Mouse (Mus musculus): ENCODE data around the gene Adh1.
A peak's percentile ranks its signal among the peaks of the same experiment; 100 is the strongest.

The Adh1 gene

DNA sequence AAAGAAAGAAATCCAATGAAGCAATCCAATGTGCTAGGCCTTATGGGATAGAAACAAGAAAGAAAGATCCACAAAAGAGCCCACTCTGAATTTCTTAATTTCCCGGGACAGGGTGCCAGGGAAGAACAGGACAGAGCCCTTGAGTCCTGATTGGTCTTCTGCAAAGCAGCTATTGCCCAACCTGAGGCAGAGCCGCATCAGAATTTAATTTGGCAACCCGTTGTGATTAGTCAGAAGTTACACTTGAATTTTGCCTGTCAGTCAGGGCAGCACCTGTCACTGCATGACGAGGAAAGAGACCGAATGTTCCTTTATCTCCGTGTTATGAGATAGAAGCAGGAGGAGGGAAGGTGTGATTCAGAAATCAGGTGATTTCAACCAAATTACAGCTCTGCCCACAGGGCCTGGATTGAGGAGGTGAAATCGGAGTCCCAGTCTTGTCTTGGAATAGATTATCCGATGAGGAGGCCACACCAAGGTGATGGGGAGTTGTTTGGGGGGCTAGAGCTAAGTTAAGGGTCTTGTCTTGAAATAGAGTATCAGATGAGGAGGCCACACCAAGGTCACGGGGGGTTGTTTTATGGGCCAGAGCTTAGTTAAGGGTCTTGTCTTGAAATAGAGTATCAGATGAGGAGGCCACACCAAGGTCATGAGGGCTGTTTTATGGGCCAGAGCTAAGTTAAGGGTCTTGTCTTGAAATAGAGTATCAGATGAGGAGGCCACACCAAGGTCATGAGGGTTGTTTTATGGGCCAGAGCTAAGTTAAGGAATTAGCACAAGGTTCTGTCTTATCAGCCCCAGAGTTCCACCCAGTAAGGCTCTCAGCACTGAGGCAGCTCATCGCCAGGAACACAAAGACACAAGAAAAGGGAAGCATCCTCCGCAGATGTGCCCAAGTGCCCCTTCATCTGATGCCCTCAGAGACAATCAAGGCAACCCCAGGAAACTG is at the start of gene Adh1:
Adh1 (plus strand) TSS at position 271 of the 949 bp plus-strand sequence.
- no peak for DNase-seq

GRCm38 (mm10) chr3:138212431-138212951 is 48.3 kb upstream of the Adh1 start:
- no peak for DNase-seq

DNA sequence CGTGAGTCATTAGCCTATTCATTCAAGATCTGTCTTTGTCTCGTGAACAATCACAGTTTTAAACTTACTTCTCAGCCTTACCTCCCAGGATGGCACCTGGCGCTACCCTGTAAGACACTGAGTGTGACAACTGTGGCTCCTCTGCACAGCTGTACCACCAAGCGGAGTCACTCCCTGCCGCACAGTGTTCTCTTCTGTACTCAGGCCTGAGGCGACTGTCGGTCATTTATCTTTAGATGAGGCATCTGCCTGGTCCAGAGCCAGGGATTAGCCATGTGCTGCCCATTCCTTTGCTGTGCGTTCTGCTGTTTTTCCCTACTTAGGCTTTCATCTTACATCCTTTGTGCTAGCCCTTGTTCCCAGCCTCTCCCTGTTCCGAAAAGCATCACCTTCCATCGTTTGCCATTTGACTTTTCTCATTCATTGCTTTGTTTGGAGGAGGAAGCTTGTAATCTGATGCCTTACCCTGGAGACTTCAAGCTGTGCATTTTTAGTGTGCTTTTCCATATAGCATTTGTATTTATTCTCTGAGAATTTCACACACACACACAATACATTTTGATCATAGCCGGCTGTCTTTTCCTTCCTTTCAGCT is 45.3 kb upstream of the Adh1 start:
- DNase-seq, result no peak

- DNase-seq, result no peak
These were observed 44.7 kb upstream of the Adh1 start for GRCm38 (mm10) chr3:138216091-138216490.

DNA sequence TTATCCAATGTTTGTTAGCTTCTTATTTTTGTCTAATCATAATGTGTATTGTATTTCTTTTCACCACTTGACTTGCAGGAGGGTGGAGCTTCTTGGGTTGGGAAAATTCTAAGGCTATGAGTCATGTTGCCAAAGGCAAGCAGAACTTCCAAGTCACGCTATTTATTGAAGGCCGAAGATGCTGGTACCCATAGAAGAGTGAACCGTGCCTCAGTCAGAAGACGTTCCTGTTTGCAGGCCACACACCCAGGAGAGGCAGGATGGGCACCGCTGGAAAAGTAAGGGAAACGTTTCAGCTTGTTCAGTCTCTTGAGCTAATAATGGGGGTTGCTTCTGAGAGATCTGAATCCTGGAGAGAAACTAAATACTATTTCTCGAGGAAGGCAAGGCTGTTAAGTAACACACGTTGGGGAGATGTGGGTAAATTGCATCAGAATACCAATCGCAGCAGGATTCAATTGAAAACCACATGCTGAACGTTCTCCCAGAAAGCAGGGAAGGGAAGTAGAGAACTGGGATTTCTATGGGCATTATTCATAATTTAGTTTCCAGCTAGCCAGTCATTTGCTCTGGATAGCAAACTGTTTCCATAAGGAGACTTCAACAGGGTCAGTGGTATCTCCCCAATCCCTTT is 43.0 kb upstream of the Adh1 start, which contains the start of gene Adh7:
Adh7 (plus strand) TSS at position 130 of the 634 bp plus-strand sequence.
- DNase-seq, result no peak

DNA sequence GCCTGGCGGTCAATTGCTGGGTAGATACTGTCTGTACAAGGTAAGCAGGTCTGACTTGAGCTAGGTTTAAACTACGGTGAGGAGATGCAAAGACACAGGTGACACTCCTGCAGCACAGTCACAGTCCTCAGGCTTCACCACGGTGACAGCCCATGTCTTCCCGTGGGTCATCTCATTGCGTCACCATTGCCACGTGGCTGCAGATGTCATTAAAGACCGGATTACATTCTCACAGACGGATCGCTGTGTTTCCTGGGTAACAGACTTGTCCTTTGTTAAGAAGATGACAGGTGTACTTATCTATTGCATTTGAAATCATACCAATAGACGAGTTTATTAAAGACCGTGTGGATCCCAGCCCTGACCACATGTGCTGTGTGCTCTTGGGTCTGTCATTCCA is 39.7 kb upstream of the Adh1 start:
- no peak for DNase-seq

- DNase-seq, result no peak
These were observed 38.3 kb upstream of the Adh1 start for GRCm38 (mm10) chr3:138222511-138222910.

DNA sequence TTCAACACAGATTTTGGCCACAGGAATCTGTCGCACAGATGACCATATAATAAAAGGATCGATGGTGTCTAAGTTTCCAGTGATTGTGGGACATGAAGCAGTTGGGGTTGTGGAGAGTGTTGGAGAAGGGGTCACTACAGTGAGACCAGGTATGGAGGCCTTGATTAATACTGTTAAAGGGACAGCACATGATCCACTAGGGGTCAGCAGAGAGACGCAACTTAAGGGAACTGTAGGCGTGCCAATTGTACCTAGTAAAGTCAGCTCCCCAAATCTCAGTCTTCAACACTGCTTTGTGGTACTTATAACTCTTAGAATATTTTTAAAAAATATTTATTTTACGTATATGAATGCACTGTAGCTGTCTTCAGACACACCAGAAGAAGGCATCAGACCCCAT is 37.8 kb upstream of the Adh1 start:
- peak; percentile 74 to 93 for DNase-seq

DNA sequence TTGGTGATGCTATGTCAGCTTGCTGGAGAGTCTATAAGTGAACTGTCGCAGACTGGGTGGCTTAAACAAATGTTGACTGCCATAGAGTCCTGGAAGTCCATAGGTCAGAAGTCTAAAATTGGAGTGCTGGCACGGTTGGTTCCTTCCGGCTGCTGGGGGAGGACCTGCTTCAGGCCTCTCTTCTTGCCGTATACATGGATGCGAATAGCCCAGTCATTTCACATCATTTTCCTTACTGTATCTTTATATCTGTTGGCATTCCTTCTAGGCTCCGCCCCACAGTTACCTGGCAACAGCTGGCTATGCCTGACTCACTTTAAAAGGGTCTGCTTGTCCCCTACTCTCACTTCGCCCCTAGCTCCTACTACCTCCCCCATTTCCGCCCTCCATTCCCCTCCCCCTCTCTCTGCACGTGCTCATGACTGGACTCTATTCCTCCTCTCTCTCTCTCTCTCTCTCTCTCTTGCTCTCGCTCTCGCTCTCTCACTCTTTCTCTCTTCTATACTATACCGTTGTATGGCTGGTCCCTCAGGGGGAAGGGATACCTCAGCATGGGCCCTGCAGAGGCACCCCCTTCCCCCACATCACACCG is 36.3 kb upstream of the Adh1 start:
- no peak for DNase-seq

- no peak for DNase-seq
These were observed 35.5 kb upstream of the Adh1 start for GRCm38 (mm10) chr3:138225331-138225730.

- peak; percentile 52 to 77 for DNase-seq
These were observed 34.9 kb upstream of the Adh1 start for GRCm38 (mm10) chr3:138225853-138226252.

- no peak for DNase-seq
These were observed 34.3 kb upstream of the Adh1 start for GRCm38 (mm10) chr3:138226476-138226875.

DNA sequence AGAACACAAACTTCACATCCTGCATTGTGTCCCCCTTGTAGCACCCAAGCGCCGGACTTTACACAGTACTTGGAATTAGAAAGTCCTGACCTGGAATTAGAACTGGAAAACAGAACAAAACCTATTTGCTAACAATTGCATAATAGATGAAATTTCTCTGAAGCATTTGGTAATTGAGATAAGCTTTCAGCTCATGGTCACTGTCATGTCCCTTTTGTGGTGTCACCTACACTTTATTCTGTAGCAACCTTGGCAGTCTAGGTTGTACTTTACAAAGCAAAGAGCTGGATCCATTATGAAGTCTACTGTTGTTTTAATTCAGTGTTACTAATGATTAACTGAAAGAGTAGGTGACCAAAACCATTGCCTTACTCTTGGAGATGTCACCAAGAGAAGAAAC is 33.7 kb upstream of the Adh1 start:
- DNase-seq, result no peak

GRCm38 (mm10) chr3:138227782-138228181 is 33.0 kb upstream of the Adh1 start:
- DNase-seq, result no peak

DNA sequence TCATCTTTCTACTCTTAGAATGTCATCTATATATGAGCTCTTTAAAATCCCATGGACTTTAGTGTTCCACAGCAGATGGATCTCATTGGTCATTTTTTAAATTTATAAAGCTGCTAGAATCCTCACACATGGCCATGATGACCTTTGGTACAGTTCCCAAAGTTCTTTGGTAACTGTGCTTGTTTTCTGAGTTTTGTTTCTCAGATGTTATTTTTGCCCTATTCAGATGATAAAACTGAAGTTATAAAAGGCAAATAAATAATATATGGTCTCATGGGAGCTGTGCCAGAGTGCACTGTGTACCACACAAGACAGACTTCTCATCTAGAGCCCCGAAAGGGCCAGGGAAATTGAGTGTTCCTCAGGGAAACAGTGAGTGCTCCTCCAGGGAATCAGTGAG is 31.3 kb upstream of the Adh1 start:
- no peak for DNase-seq

- DNase-seq, result no peak
These were observed 30.5 kb upstream of the Adh1 start for GRCm38 (mm10) chr3:138230266-138230665.

DNA sequence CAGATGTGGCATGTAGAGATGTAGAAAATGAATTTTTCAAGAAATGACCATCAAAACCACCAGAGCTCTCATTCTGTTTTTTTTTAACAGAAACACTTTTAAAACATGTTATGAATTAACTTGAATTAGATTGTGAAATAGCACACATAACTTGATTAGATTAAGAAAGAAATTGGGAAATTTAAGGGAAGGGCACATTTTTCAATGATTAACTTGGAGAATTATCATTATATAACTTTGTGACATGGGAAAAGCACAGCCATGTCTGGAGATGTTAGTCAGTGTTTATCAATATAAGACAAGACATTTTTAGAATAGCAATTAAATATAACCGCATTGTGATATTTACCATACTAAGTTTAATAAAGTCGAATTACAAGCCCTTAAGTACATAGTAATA is 29.3 kb upstream of the Adh1 start:
- DNase-seq, result no peak

- no peak for DNase-seq
These were observed 24.1 kb upstream of the Adh1 start for GRCm38 (mm10) chr3:138236546-138237163.

- DNase-seq, result no peak
These were observed 22.7 kb upstream of the Adh1 start for GRCm38 (mm10) chr3:138238046-138238445.

DNA sequence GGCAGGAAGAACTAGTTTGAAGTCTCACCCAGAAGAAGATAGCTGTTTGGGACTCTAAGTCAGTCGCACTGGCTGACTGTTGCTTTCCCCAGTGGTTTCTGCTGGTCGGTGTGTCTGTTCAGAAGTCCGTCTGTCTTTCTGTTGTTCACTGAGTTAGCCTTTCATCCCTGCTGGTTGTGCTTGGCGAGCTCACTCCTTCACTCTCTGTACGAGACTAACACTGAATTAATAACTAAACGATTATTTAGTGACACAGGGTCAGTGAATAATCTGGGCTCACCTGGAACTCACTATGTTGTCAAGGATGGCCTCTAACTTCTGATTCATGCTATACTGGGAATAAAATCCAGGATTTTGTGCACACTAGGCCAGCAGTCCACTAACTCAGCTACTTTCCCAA is 21.3 kb upstream of the Adh1 start:
- no peak for DNase-seq

GRCm38 (mm10) chr3:138240411-138240810 is 20.4 kb upstream of the Adh1 start:
- no peak for DNase-seq

GRCm38 (mm10) chr3:138240942-138241341 is 19.8 kb upstream of the Adh1 start:
- no peak for DNase-seq

DNA sequence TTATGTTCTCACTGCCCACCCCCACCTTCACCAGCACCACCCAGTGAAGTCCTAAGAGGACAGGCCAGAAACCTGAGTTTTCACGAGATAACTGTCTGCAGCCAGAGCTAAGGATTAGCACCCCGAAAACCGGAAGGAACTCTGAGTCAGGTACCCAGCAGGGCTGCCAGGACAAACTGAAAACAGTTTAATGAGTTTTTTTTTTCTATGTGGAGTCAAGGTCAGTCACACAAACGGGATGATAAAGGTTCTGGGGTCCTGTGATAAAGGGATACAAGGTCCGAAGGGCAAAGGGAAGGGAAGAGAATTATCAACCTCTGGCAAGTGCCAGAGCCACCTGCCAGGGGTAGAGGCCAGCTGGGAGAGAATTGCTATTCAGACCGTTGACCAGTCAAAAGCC is 19.4 kb upstream of the Adh1 start:
- DNase-seq, result peak in 1 of 2 experiments; percentile 57
